Mouse (Mus musculus) large intestine, adult 2 months (tissue): ENCODE measurements around the gene Vdr. TPM values are rescaled to one million over a fixed set of nuclear protein-coding genes. Genes with fewer than 3 reads are reported as not detected.

Source experiments
- DNase-seq: peaks from one replicate; pipeline ENCODE4 v3.0.0-alpha.2; 2012; ENCODE audit warnings: low read depth, low spot score
- WGBS: fragments of 180-500 bp; shearing (Covaris S2); methylation state at CpG from one replicate; pipeline ENCODE4 v1.1.7; 2018; 5-methylcytosine and 5-hydroxymethylcytosine counted together
- polyA plus RNA-seq: library from polyadenylated mRNA; depleted of rRNA; stranded (reverse); fragments of >200 nt; gene quantifications from 2 replicates; pipeline ENCODE4 v1.2.3, GENCODE M21; 2012; rRNA removed

Vdr gene
- polyA plus RNA-seq = 93.3 and 165 TPM in 2 replicates

DNA sequence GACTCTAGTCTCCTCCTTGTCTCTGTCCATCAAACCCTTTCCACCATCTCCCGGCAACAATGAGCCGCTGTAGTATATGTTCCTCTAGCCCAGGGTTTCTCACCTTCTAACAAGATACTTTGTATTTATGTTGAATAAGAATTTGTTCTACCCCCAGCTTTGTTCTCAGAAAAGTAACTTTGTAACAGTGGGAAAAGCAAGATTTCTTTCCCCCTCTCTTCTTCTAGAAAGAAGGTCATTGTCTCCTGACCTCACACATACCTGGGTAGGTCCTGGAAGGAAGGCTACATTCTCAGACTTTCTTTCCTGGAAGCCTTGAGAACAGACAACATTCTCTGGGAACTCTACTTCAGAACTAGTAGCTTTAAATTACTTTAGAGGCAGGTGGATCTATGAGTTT lies at the start of gene Vdr:
Gene Vdr (minus strand): TSS at position 101 of the 400 bp plus-strand sequence.
- no peak for DNase-seq
- 97% methylated on average over 2 of the region's 2 CpGs for WGBS

DNA sequence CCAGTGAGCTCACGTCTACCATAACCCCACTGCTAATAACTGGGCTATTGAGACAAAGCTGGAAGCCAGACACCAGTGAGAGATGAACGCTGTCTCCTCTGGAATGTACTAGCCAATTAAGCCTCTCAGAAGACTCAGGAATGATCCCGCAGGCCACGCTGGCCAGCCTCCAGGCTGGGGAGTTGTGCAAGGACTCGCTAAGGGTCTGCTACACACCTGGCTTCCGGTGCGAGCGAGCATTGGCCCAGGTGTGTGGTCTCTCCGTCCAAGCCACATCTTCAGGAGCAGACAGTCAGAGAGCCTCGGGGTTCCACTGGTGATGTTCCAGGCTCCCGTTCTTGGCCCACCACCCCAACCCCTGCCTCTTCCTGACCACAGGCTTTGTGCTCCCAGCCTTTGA lies 46.0 kb upstream of the Vdr start:
- WGBS = 72% methylated on average over 11 of the region's 11 CpGs
- no peak for DNase-seq

DNA sequence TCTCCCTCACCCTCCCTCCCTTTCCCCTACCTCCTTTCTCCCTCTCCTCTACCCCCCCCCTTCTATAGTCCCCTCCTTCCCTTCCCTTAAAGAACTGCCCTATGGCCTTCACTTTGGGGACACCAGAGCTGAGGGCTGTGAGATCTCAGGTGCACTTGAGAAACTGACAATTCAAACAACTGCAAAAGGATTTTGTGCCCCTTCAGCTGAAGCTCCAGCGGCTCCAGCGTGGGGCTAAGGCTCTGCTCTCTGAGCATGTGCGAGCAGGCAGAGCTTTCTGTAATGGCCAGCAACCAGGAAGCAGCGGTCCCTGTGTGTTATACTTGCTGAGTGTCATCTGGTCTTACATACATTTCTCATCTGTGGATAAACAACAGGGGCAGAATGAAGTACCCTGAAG lies 45.3 kb upstream of the Vdr start:
- 45% methylated on average over 4 of the region's 4 CpGs for WGBS
- no peak for DNase-seq

DNA sequence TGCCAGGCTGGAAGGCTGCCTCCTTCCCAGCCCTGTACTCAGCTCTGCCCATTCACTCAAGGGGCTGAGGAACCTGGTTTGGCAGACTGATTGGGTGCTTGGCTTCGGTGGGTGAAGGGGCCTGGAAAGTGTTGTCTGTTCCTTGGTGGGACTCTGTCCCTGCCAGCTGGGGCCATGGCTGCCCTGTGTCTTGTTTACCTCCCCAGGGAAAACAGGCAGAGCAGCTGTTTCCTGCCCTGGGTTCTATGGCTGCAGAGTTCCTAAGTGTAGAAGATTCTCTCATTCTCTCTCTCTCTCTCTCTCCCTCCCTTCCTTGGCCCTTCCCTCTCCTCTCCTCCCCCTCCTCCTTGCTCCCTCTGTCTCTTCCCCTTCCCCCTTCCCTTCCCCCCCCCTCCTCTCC lies 44.9 kb upstream of the Vdr start:
- no peak for DNase-seq
- WGBS = 52% methylated on average over 1 of the region's 1 CpGs

DNA sequence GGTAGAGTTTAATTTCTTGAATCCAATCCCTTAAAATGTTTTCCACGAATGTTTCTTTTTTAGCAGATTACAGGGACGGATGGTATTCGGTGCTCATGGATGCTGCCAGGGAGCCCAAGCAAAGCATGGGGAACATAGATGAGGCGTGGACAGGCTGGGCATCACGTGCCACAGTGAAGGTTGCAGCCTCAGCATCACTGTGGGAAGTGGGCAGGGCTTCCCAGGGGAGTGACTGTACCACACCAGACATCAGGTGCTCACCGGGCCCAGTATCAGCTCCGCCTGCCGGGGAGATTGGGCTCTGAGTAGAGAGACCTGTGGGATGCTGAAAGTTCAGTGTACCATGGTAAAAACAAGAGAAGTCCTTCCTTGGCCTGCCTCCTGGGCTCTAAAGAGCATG lies 44.2 kb upstream of the Vdr start:
- WGBS = 68% methylated on average over 8 of the region's 8 CpGs
- no peak for DNase-seq

DNA sequence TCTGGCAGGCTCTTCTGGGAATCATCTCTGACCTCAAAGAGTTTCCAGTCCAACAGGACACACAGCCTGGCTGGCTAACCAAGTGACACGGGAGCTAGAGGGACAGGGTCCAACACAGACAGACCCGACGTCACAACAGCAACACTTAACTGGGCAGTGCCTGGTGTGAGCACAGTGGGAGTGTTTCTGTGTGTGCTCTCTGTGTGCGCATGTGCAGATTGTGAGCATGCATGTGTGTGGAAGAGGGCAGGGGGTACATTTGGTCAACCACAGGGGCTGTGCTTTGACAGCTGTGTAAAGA lies 42.4 kb upstream of the Vdr start:
- WGBS = 61% methylated on average over 4 of the region's 4 CpGs

DNA sequence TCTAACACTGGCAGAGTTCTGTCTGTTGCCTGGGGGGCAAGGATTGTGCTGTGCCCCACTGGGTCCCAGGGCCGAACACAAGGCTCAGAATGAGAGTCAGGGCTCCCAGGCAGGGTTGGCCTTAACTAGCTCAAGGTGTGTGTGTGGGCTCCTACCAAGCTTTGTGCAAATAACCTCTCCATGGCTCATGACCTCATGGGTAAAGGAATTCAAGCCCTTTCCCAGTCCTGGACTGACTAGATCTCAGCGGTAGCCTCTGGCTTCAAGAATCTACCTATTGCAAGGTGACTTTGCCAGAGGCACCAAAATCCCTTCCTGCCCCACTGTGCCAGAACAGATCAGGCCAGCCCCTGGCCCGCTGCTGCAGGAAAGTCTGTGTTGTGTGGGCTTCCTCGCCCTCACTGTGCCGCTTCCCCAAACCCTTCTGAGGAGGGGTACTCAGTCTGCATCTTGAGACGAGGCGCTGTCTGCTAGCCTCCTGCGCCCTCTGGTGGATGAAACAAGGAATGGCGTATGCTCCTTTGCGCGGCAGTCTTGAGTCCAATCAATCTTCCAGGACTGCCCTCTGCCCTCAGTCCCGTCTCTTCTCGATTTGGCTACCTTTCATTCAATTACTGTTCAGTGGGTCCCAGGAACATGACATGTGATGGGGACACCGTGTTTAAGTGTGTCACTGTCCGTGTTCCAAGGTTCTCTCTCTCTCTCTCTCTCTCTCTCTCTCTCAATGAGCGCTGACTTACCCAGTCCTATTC lies 41.9 kb upstream of the Vdr start:
- 14% methylated on average over 16 of the region's 16 CpGs for WGBS
- no peak for DNase-seq

More for the DNA sequence above, 42.4 kb upstream of the Vdr start:
- no peak for DNase-seq

DNA sequence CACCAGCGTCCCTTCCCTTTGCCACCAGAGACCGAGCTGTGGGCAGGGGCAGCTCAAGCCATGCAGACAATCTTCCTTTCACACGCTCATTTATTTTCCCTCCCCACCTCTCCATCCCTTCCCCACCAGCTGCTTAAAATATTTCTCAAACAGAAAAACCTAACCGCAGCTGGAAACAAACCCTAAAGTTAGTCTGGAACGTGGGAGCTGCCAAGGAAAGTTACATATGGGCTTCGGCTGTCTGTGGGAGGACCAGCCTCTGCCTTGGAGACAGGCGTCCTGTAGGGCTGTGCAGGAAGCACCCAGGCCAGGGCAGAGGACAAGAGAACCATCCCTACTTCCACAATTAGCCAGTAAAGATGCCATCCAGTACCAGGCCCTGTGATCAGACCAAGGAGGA lies 39.8 kb upstream of the Vdr start:
- WGBS = 69% methylated on average over 7 of the region's 7 CpGs
- DNase-seq = no peak

DNA sequence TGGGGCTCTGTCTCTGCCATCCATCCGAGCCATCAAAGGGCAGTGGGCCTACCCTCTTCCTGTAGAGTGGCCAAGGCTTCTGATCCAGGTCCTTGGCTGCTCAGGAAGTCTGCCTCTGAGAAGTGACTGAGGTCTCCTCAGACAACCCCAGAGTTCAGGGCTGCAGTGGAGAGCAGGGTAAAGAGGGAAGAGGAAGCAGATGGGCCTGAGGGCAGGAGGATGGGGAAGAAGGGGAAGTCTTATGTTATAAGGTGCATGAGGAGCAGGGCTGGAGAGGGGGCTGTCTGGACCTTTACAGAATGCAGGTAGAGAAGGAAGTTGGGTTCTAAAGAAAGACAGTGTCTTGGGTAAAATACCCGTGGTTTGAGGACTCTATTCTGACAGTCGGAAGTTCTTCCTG lies 39.3 kb upstream of the Vdr start:
- no peak for DNase-seq
- WGBS = 77% methylated on average over 3 of the region's 3 CpGs

DNA sequence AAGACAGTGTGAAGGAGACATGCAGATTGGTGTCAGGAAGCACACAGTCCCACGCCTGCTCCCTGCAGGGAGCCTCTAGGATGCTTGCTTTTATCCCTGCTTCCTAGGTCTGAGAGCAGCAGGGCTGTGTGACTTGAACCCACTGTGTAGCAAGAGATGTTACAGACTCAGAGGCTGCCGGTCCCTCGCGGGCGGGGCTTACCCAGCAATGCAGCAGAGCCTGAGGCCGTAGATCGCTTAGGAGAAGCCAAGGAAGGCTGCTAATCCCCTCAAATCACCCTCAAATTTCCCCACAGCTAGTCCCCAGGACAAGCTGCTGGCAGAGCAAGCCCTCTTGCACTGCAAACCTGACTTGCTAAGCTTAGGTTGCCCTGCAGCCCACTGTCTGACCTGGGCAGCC lies 38.3 kb upstream of the Vdr start:
- 36% methylated on average over 7 of the region's 7 CpGs for WGBS
- no peak for DNase-seq

DNA sequence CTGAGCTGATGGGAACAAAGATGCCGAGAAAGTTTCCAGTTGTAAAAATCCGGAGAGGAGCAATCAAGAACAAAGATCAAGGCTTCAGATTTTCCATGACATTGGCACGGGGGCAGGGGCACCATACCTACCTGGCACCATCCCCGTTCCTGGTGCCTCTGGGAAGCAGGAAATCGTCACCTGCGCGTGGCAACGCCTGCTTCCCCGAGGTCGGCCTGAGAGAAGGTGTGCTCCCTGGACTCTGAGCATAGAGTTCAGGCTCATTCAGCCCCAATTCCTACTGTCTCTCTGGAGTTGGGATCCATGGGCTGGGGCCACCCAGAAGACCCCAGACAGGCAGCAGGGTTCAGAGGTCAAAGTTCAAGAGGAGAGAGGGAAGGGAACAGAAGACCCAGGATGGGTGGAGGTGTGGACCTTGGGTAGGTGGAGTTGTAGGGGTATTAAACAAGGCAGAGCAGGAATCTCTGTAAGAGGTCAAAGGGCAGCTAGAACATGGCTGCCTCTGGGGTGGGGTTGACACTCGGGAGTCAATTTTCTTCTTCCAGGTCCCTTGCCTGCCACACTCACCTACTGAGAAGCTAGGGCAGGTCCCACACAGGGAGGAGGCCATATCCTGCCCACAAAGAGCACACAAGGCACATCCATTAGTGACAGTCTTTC lies 35.4 kb upstream of the Vdr start:
- WGBS = 26% methylated on average over 11 of the region's 11 CpGs
- no peak for DNase-seq

DNA sequence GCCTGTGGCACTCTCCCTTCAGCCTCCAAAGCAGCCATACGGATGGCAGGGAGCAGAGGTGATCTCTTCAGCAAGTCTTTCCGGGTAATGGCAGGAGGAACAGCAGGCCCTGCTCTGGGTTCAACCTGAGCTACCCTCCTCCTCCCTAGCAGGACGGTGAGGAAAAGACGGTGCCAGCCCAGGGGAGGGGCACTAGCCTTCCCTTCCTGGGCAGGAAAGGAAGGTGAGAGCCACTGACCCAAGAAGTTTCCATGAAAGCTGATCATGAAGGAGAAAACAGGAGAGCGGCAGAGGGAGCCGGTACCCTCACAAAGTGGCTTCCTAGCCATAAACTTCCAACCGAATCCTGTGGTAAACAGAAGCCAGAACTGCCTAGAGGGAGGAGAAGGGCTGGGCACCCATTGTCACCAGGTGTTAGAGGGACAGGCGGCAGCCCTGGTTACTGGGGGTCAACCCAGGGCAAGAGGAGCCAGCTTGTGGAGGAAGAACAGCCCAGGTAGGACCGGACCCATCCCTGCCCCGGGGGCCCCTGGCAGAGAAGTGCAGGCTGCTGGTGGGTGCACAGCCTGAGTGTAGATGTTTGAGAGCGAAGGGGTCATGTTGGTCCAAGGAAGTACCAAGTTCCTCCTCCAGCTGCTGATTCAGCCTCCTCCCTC lies 34.6 kb upstream of the Vdr start:
- 20% methylated on average over 11 of the region's 11 CpGs for WGBS
- DNase-seq = no peak

DNA sequence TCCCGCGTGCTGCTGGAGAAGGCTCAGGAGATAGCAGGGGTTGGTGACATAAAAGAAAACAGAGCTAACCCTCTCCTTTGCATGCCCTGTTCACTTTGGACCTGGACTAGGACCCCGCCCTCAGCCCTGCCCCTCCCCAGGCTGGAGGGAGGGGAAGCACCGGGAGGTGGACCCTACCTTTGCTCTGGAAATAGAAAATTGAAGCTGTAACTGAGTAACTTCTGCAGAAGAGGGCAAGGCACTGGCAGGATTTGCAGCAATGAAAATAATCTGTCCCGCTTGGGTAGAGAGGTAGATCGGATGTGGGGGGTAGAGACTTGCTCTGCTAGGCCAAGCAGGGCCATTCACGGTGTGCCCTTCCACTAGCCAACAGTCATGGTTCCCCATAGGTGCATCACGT lies 32.9 kb upstream of the Vdr start:
- 37% methylated on average over 8 of the region's 8 CpGs for WGBS

DNA sequence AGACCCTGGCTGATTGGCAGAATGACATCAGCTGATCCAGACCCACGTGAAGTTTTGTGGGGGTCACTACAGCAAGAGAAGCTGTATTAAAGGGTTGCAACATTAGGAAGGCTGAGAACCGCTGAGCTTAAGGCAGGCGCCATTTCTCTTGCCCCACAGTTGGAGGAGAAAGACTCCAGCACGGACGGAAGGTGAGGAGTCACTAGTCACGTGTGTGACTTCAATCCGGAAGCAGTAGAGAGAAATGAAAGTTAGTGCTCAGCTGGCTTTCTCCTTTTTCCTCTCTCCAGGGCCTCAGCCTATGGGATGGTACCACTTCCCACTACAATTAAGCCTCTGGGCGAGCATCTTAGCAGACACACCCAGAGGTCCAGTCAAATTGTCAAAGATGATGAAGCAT lies 32.1 kb upstream of the Vdr start:
- WGBS = 69% methylated on average over 8 of the region's 8 CpGs
- no peak for DNase-seq

More for the DNA sequence above, 32.9 kb upstream of the Vdr start:
- no peak for DNase-seq

DNA sequence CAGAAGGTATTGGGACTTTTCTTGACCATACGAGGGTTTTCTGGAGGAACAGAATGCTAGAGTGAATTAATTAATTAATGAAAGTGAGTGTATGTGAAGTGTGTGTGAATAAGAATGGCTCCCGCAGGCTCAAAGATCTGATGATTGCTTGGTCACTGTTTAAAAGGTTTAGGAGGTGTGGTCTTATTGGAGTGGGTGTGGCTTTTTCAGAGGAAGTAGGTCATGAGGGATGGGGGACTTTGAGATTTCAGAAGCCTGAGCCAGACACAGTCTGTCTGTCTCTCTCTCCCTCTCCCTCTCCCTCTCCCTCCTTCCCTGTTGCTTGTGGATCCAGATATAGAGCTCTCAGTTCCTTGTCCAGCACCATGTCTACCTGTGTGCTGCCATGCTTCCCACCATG lies 30.9 kb upstream of the Vdr start:
- DNase-seq = no peak
- 65% methylated on average over 2 of the region's 2 CpGs for WGBS

DNA sequence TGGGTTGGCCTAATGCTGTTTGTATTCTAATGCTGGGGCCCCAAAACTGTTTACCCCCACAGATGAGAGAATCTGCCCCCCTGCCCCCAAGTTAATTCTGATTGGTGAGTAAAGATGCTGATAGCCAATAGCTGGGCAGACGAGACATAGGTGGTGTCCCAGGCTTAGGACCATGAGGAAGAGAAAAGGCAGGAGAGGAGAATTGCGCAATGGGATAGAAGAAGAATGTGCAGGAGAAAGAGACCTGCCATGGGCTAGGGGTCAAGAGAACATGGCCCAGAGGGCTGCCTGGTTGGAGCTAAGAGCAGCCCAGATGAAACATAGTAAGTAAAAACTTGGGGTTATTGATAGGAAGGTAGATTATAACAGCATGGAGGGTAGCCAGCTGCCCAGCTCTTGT lies 29.7 kb upstream of the Vdr start:
- 82% methylated on average over 2 of the region's 2 CpGs for WGBS
- DNase-seq = no peak

DNA sequence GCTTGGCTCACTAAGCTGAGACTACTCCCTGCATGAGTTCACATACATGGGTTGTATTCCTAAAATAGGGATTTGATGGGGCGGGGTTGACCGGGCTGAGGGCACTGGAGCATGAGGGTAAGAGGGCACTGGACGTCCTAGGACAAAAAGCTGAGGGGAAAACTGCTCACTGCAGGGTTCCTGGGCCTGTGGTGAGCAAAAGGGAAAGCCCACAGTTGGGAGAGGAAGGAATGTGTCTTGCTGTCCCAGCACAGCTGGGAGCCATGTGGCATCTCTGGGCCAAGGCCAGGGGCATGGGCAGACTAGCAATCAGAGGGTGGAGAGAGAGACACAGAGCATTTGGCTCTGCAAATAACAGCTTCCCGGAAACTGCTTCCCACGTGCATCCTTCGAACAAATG lies 28.1 kb upstream of the Vdr start:
- 54% methylated on average over 6 of the region's 6 CpGs for WGBS
- no peak for DNase-seq

DNA sequence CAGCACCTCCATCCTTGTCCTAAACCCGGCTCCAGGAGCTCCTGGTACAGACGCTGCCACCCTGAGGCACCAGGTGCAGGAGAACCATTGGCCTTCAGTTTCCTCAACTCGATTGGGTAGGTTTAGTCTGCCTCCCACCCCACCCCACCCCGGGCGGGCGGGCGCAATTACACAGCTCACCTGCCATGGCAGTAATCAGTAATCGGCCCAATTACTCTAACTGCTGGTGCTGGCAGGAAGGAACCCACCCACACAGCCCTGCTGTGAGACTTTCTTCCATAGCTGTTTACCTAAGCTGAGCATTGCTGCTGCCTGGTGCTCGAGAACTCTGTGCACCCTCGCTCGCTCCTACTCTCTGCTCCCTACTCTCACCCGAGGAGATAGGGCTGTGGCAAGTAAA lies 22.0 kb upstream of the Vdr start:
- no peak for DNase-seq
- WGBS = 35% methylated on average over 12 of the region's 12 CpGs

DNA sequence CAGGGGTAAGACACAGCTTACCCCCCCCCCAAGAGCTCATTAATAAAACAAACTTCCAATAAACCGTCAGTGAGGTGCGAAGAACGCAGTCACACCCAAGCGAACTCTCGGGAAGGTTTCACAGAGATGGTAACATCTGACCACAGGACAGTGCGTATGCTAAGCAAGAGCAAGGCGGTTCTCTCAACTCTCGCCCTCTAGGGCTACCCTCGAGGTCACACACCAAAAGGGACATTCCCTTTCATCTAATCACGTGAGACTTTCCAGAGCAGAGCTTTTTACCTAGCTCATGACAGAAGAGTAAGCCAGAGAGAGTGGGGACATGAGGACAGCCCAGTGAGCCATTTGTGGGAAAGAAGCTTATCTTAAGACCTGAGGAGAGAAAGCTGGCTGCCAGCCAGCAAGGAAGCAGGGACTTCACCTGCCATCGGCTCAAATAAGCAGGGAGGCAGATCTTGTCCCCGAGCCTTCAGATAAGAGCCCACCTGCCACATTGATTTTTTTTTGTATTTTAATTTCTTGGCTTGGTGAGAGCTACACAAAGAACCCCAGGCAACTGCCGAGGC lies 18.9 kb upstream of the Vdr start:
- WGBS = 14% methylated on average over 13 of the region's 13 CpGs

DNA sequence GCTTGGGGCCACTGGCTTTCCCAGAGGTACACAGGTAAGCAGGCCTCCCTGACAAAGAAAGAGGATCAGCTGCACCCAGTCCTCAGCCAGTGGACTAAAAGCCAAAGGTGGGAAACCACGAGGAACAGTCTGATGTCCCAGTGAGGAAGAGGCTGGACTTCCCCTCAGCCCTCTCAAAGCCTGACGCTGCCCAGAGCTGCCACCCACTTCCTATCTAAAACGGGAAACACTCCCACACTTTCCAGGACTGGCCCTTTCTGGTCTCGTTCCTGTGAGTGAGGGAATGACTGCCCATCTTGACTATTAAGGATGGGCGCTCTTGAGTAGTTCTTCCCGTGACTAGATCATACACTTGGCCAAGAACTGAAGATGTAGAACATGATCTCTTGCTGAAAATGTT lies 17.4 kb upstream of the Vdr start:
- 18% methylated on average over 6 of the region's 6 CpGs for WGBS
- no peak for DNase-seq

More for the DNA sequence above, 18.9 kb upstream of the Vdr start:
- DNase-seq = no peak

DNA sequence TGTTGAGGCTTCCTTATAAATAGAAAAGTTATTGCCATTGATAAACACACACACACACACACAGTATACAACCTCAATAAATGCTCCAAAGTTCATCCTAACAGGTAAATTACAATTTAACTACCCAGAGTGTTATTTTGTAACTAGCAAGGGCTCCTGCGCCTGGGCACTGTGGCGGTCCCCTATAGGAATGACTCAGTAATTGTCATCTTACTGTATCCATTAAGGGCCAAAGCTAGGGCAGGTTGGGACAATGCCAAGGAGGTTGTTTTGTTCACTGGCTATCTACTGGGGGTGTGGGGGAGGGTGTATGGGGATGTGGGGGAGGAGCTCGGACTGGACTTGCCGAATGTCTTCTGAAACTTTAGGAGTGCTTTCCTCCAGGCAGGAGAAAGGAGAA lies 16.6 kb upstream of the Vdr start:
- no peak for DNase-seq
- WGBS = 21% methylated on average over 4 of the region's 4 CpGs
